Mouse (Mus musculus) kidney, postnatal 14 days (tissue): ENCODE measurements around the gene Nfkb2.

Source experiments
- DNase-seq: peaks from one replicate; pipeline ENCODE4 v3.0.0; 2022; ENCODE audit warnings: mixed read lengths

The Nfkb2 gene

DNA sequence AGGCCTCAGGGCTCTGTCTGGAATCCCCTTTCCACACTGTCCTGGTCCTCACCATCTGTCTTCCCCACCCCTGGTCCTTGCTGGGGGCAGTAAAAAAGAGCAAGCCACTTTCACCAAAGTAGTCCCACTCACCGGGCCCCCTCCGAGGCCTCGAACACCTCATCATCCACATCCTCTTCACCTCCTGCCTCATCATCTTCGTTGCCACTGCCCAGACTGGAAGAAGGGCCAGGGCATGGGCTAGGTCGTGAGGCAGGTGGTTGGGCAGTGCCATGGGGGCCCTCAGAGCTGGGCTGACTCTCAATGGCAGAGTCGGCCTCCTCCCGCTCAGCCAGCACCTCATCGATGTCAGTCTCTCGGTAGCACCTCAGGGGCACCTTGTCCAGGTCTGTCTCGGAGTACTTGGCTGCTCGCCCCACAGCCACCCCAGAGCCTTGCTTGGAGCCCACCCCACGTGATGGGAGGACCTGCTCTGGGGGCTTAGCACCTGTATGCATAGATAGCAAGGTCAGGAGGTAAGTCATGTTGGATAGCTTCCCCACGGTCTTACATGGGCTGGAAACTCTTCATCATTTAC is 19.0 kb downstream of the Nfkb2 start:
- no peak for DNase-seq

DNA sequence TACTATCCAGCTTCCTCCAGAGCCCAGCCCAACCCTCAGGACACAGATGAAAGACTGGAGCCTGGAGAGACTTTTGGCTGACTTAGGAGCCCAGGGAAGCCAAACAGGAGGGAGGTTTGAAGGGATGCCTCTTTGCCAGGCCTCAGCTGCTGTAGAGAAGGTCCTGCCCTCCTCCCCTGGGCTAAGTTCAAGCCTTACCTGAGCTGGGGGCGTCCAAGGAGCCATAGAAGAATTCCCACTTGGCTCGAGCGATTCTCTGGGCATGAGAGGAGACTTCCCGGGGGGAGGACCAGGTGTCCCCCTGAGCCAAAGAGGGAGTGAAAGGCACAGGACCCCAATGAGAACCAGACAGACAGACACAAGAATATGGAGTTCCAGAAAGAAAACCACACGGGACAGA is 19.6 kb downstream of the Nfkb2 start:
- no peak for DNase-seq

DNA sequence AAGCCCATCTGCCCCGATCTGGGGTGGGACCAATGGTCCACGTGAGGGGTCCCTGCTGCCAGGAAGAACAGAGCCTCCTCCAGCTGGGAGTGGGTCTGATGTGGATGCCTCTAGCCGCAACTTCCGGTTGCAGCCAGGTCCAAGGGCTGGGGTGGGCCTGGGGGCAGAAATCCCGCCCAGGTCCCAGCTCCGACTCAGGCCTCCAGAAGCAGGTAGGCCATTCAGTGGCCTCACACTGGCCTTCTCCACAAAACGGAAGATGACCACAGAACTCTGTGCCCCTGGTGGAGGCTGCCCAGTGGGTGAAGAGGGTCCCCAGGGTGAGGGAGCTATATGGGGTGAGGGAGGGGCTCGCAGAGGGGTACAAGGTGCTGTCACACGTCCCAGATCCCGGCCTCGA is 20.2 kb downstream of the Nfkb2 start:
- DNase-seq, result no peak

DNA sequence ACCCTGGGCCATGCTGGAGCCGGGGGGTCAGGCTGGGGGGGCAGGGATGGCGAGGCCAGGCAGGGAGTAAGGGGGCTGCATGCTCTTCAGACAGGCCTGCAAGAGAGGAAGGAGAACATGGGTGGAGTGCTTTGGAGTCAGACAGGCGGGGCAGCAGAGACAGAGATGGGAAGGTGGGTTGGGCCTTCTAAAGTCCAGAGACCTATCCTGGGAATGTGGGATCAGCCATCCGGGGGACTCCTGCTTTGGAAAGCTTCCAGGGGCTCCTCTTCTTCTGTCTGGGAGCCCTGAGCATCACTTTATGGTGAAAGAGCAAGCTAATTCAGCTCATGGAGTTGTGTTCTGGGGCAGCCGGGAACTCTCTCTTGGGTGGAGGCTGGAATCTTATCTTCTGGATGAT is 20.8 kb downstream of the Nfkb2 start:
- no peak for DNase-seq

DNA sequence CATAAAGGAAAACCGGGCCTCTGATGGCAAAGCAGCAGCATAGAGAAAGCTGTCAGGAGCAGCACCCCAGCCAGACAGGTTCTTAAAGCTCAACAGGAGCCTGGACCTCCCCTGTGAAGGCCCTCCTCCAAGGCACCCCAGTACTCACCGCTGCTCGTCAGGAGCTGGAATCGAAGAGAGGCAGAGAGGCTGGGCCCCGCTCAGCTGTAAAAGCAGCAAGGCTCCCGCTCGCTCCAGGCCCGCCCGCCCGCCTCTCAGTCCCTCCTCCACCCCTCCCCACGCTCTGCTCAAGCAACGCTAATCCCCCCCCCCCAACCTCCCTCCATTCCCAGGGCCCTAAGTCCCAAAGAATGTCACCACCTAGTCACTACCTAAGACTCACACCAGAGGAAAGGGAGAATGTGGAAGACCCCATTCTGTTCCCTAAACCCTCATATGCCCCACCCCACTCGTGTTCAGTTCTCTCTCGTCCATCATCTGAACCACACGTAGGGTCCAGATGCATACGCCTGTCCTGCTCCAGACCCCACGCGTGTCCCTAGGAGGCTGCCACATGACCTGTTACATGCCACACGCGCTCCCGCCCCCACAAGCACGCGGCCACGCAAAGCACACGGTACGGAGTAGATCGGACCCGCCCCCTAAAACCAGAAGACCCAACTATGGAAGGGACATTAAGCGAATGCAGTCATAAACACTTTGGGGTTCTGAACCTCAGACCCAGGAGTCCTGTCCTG is 22.1 kb downstream of the Nfkb2 start:
- no peak for DNase-seq

DNA sequence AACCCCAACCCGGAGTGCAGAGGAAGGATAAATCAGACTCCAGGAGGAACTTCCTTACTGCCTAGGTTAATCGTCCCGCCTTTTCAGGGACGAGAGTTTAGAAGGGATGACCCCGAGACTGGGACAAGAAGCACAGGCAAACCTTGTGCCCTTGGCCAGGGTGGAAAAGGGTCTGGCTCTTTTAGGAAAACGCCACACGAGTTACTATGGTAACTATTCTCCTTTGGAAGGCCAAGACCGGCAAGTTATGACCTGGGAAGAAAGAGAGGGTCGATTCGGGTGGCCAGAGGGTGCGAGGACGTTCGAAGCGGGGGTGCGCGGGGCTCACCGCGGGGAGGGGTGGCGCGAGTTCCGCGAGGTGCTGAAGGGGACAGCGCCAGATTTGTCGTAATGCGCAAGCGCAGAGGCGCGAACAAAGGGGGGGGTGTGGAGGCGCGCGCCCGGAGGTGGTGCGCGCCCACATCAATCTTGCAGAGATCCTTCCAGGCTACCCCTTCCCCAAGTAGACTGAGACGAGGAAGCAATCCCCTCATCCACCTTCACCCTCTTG is 22.7 kb downstream of the Nfkb2 start, which contains the start of gene Psd:
Gene Psd (minus strand): TSS at position 401 of the 550 bp plus-strand sequence.
- DNase-seq, result peak; percentile 75

DNA sequence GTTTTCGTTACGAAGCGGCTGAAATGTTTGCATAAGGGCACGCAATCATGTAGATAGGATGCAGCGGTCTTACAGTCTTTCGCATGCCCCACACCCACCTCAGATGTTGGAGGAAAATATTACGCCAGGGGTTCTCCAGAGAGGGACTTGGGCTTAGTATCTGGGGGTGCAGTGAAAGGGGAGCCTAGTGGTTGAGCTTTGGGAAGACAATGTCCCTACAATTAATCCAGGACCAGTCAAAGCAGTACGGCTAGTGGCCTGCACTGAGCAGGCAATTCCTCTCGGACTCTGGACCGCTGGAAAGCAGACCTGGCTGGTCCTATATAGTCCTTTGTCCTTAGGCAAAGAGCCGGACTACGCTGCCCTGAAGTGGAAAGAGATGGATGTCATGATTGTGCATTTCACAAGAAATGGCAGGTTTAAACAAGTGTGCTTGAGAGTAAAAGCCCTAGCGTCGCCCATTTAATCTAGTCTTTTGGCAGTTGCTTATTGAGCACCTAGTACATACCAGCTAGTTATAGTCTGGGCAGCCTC is 23.5 kb downstream of the Nfkb2 start:
- DNase-seq, result no peak

DNA sequence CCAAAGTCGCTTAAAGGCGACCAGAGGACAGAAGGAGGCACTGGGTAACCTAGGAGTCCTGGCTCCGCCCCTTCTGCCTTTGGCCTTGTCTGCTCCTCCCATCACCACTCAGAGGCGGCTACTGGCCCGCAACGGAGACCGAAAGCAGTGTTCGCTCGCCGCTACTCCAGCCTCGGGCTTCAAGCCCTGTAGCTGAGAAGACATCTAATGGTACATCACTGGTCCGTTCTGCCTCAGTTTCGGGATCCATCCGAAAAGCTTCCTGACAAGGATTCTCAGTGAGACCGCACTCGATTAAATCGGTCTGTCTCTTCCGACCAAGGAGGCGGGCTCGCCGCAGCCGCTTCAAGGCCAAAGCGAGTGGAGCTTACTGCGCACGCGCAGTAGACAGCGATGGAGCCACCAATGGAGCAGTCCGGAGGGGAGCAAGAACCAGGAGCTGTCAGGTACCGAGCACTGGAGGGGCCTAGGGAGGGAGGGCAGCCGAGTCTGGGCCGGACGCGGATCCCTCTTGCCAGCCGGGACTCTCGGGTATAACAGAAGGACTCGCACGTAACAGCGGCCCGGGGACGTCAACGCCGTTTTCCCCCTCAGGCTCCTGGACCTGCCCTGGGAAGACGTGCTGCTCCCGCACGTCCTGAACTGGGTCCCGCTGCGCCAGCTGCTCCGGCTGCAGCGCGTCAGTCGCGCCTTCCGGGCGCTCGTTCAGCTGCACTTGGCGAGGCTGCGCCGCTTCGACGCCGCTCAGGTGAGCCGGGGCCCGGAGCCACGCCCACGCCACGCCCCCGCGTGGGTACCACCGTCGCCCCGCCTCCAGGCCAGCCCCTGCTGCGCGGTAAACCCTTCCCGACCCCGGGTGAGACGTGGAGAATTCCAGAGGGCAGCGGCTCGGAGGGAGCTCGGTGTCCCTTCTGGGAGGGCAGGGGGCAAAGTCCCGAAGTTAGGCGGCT is 24.2 kb downstream of the Nfkb2 start, which contains the start of gene Fbxl15:
Gene Fbxl15 (plus strand): TSS at position 104 of the 950 bp plus-strand sequence.
- DNase-seq, result peak; percentile 99

DNA sequence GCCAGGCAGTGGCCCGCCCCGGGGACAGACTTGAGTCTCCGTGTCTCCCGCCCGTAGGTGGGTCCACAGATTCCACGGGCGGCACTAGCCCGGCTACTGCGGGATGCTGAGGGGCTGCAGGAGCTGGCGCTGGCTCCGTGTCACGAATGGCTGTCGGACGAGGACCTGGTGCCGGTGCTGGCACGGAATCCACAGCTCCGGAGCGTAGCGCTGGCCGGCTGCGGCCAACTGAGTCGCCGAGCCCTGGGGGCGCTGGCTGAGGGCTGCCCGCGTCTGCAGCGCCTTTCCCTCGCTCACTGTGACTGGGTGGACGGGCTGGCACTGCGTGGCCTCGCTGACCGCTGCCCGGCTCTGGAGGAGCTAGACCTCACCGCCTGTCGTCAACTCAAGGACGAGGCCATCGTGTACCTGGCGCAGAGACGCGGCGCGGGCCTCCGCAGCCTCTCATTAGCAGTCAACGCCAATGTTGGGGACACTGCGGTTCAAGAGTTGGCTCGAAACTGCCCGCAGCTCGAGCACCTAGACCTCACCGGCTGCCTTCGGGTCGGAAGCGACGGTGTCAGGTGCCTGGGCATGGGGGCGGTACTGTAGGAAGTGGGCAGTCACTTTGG is 25.0 kb downstream of the Nfkb2 start:
- peak; percentile 56 for DNase-seq

DNA sequence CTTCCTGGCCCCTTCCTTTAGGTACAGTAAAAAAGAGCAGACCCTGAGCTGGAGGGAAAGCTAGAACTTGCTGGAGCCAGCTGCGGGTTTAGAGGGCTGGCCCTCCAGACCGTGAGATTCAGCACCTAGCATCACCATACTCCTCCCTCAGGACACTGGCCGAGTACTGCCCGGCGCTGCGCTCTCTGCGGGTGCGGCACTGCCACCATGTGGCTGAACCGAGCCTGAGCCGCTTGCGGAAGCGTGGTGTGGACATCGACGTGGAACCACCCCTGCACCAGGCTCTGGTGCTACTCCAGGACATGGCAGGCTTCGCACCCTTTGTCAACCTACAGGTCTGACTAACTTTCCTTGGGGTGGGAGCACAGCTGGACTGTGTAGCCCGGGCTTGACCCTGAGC is 25.8 kb downstream of the Nfkb2 start:
- peak; percentile 93 for DNase-seq

DNA sequence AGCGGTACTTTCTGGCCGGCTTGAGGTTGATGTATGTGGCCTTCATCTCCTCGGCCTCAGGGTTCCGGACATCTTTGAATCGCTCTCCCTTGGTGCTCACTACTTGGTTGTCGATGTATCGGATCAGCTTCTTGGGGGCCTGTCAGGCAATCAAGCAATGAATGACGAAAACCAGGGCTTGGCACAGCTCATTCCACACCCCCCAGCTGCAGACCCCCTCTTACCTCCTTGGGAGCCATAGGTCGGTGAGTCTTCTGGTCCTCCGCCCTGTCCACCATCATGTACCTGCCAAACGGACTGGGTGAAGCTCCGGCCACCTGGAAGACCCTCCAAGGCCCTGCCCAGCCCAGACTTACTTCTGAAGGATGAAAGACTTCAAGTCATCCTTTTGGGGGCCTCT is 26.6 kb downstream of the Nfkb2 start:
- DNase-seq, result no peak

DNA sequence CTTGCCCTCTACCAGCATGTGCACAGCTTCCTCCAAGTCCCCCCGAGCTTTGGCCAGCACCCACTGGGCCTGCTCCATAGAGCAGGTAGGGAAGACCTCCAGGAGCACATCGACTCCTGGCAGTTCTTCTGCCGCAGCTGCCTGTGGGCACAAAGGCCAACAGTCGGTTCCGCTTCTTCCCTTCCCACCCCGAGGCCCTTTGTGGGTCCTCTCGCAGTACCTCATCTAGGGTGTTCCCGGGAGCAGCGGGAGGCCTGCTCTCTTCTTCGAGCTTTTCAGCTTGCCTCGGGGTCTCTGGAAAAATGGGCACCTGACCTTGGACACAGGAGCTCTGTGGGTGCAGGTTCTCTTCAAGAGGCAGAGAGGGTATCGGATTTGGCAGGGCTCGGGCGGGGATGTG is 27.2 kb downstream of the Nfkb2 start:
- DNase-seq, result no peak

DNA sequence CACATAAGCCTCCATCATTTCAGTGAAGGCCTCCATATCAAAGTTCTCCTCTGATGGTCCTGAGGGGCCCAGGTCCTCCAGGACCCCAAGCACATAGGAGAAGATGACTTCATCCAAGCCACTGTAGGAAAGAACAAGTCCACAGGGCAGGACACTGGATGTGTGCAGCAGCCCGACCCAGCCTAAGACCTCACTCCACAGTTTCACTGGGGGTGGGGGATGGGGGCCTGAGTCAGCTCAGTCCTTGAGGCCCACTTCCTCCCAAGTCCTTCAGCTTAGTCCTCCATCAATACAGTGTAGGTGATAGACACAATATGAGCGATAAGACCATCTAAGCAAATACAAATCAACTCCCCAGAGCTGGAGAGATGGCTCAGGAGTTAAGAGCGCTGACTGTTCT is 27.8 kb downstream of the Nfkb2 start:
- DNase-seq, result no peak

DNA sequence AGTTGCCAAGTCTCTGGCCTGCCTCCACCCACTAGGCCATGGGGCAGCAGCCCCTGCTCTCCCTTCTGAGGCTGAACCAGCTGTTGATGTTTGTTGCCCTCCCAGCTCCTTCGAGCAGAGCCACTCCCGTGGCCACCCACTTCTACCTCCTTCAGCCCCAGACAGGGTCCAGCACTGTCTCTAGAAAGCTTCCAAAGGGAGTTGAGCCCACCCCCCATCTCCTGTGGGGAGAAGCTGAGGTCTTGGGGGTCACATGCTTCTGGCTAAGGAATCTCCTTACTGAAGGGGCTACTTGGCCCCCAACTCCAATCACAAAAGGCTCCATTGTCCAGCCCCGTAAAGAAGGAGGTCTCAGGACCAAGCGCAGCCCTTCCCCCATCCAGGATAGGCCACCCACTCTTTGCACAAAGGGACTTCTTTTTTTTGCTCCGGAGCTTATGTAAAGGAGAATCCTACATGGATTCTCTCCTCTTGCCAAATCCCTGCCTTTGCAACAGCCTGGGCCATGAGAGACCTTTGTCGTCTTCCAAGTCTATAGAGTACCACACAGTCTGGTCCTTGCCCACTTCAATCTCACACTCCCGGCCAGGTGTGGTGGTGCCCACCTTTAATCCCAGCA is 28.7 kb downstream of the Nfkb2 start:
- no peak for DNase-seq

DNA sequence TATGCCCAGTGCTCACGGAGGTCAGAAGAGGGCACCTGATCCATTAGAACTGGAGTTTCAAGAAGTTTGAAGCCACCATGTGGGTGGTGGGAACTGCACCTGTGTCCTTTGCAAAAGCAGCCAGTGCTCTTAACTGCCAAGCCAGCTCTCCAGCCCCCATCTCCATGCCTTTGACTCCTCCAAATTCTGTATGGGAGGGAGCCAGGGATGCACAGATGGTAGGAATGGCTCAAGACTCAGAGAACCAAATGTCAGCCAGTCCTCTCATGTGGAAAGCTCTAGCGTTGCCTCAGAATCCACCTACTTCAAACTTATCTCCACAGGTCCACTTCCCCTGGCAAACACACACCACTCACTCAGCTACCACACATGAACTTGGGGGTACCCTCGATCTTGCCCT is 29.8 kb downstream of the Nfkb2 start:
- DNase-seq, result no peak

DNA sequence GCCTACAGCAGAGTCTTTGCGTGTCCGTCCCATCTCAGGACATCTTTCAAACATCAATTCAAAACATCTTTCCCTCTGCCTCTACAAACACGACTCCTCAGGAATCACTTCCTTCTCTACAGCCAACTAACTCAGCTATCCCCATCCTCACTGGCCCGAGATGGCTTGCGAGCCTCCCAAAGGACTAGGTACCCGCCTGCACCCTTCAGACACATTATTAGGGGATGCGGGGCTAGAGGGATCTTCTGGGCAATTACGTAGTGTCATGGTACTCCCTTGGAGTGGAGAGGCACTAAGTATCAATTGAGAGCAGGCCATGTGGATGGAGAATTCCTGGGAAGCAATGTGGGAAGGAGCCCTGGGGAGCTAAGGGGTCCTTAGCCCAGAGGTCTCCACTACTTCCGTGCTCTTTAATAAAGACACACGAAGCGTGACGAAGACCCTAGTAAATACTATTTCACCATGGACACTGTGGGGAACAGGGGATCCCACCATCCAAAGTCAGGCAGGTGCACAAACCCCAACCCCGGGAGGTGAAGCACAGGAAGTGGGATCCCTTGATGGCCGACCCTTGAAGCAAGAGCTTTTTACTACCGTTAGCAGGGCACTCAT is 33.7 kb downstream of the Nfkb2 start:
- no peak for DNase-seq

DNA sequence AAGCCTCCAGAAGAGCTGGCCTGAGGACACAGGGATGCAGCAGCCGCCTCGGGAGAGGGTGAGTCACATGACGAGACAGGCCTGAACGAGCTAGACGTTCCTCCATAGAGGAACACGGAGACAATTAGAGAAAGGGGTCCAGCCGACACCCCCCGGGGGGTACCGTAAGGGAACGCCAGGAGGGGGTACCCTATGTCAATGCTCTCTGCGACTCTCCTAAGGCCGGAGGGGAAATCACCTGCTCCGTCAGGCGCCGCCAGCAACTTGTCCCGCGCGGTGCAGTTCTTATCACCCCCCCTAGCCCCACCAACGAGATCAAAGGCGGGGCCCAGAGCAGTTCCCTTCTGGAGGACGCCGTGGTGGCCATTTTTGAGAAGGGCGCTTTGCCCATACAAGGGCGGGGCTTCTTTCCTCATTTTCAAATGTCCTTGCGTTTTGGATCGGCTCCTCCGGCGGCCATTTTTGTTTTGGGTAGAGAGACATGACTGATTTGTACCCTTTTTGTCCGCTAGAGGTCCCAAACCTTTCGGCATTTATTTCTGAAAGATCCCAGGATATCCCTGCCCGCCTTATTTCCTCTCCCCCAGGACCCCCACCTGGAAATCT is 34.3 kb downstream of the Nfkb2 start, which contains the start of gene Cuedc2:
Gene Cuedc2 (minus strand): TSS at position 372 of the 606 bp plus-strand sequence.
- DNase-seq, result peak; percentile 100

DNA sequence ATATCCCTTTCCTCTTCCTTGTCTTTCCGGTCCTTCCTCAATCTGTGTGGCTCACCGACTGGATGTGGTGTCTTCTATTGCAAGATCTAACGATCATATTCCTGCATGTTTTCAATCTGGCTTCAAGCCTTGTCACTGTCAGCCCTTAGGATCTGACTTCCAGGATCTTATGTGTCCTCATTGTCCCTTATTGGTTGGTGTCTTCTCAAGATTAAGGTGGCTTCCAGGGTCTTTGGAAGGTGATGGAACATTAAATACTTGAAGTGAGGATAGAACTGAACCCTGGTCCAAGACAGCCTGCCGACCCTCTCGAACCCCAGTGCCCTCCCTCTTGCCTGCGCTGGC is 34.8 kb downstream of the Nfkb2 start:
- DNase-seq, result no peak

DNA sequence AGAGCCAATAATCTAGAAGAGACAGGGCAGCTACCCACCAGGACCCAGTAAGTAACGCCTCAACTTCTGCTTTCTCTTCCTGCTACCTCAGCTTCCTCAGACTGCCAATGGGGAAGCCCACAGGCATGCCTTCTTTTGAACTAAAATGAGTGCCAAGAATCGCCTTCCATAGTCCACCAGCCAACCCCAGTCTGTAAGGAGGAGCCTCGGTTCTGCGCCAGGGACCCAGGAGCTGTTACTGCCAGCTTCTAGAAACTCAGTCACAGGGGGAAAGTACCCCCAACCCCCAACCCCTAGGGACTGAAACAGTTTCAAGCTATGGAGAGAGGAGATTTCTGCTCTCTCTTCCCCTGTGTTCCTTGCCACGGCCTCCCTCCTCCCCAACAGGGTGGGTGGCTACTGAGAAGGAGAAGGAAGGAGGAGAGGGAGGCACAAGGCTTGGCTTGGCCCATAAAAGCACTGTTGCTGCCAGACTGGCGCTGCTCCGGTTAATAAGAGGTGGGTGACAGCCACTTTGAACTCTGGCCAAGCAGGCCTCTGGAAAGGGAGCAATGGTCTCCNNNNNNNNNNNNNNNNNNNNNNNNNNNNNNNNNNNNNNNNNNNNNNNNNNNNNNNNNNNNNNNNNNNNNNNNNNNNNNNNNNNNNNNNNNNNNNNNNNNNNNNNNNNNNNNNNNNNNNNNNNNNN is 35.3 kb downstream of the Nfkb2 start:
- DNase-seq, result no peak

DNA sequence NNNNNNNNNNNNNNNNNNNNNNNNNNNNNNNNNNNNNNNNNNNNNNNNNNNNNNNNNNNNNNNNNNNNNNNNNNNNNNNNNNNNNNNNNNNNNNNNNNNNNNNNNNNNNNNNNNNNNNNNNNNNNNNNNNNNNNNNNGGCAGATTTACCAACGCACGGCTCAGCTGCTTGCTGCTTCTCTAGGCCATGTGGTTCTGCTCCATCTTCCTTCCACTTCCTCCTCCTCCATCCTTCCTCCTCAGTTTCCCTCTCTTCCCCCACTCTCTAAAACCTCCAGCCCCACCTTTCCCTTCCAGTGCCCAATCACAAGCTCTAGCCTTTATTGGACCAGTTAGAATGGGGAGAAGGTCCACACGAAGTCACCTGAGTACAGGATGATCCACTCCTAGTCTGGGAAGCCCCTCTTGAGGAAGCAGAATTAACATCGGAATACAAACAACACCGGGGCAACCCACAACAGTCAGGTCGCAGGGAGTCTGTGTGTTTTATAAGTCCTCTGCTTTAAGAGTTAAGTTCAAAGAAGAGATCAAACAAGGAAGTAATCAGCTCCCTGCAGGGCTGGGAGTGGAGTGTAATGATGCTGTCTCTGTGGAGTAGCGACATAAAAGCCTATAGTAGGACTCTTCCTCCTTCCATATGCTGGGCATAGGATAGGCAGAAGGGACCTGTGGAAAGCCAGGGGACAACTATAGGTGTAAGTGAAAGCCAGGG is 40.7 kb downstream of the Nfkb2 start:
- DNase-seq, result no peak
